Mouse (Mus musculus) brown adipose tissue, adult 24 weeks (tissue): ENCODE data around the gene Chd2. TPM values are rescaled to one million over a fixed set of nuclear protein-coding genes. Genes with fewer than 3 reads are reported as not detected.

Experiments used
- H3K27ac ChIP-seq: fragments of 200-500 bp; replicated peaks from 2 replicates; pipeline ENCODE4 v1.5.1; 2012; ENCODE audit warnings: low read depth, mild to moderate bottlenecking, low read length
- H3K4me1 ChIP-seq: fragments of 200-500 bp; 2 replicates; pipeline ENCODE4 v1.6.1; 2012; ENCODE audit warnings: low read length, mixed read lengths; ENCODE audit not compliant: control insufficient read depth, insufficient read depth, insufficient read length
- H3K4me3 ChIP-seq: fragments of 200-500 bp; 2 replicates; pipeline ENCODE4 v1.5.1; 2012; ENCODE audit warnings: low read depth, mild to moderate bottlenecking, low read length, moderate library complexity; ENCODE audit not compliant: insufficient read depth
- polyA plus RNA-seq: library from polyadenylated mRNA; stranded (reverse); fragments of >200 nt; gene quantifications from 2 replicates; pipeline ENCODE4 v1.2.4, GENCODE M21; 2012; ENCODE audit not compliant: missing spikeins, insufficient read depth, insufficient read length

The Chd2 gene
- polyA plus RNA-seq, 1 experiment, result 22.6 TPM

GRCm38 (mm10) chr7:73391518-73392321 is 149.9 kb downstream of the Chd2 start:
- Histone ChIP-seq H3K4me1 (peaks cover 6% of the 10 kb centered on the region), H3K4me3 (peak overlapping the region; percentile 74), H3K27ac (peak overlapping the region; percentile 53)

- H3K4me3 ChIP-seq, result peak overlapping the region; percentile 74
- H3K27ac ChIP-seq, result peak overlapping the region; percentile 53
- peaks cover 6% of the 10 kb centered on the region for H3K4me1 ChIP-seq
Measured at GRCm38 (mm10) chr7:73391002-73391517, 150.6 kb downstream of the Chd2 start.

GRCm38 (mm10) chr7:73390426-73391001 is 151.1 kb downstream of the Chd2 start:
- Histone ChIP-seq H3K27ac (no peak overlapping the region), H3K4me3 (peak overlapping the region; percentile 41), H3K4me1 (peaks cover 6% of the 10 kb centered on the region)

GRCm38 (mm10) chr7:73389871-73390294 is 151.7 kb downstream of the Chd2 start:
- H3K4me1 ChIP-seq, result peaks cover 6% of the 10 kb centered on the region
- H3K4me3 ChIP-seq, result no peak overlapping the region
- no peak overlapping the region for H3K27ac ChIP-seq

- Histone ChIP-seq H3K4me1 (peaks cover 6% of the 10 kb centered on the region), H3K4me3 (no peak overlapping the region), H3K27ac (no peak overlapping the region)
Measured at GRCm38 (mm10) chr7:73389419-73389818, 152.2 kb downstream of the Chd2 start.

- H3K27ac ChIP-seq, result no peak overlapping the region
- no peak overlapping the region for H3K4me3 ChIP-seq
- peaks cover 6% of the 10 kb centered on the region for H3K4me1 ChIP-seq
Measured at GRCm38 (mm10) chr7:73388866-73389265, 152.8 kb downstream of the Chd2 start.

GRCm38 (mm10) chr7:73382843-73383242 is 158.8 kb downstream of the Chd2 start:
- no peak overlapping the region for H3K4me3 ChIP-seq
- no peaks in the 10 kb centered on the region for H3K4me1 ChIP-seq
- no peak overlapping the region for H3K27ac ChIP-seq

- no peak overlapping the region for H3K27ac ChIP-seq
- peaks cover 2% of the 10 kb centered on the region; the same call in 1 of the 2 replicates for H3K4me1 ChIP-seq
- H3K4me3 ChIP-seq, result no peak overlapping the region
Measured at GRCm38 (mm10) chr7:73378034-73378433, 163.6 kb downstream of the Chd2 start.

GRCm38 (mm10) chr7:73377307-73377706 is 164.3 kb downstream of the Chd2 start:
- Histone ChIP-seq H3K27ac (no peak overlapping the region), H3K4me1 (peaks cover 2% of the 10 kb centered on the region; the same call in 1 of the 2 replicates), H3K4me3 (no peak overlapping the region)

Other genes with a start within 250 kb of the Chd2 start
- 12.8 and 14.5 TPM in 2 replicates for gene Rgma, start 166.3 kb downstream of the Chd2 start, polyA plus RNA-seq
- 0.83 and 1.1 TPM in 2 replicates for gene Fam174b, start 198.5 kb upstream of the Chd2 start, polyA plus RNA-seq